Mouse (Mus musculus): ENCODE measurements around the gene Arhgap21.
A peak's percentile ranks its signal among the peaks of the same experiment; 100 is the strongest.

The Arhgap21 gene

GRCm38 (mm10) chr2:20894100-20894690 is 74.5 kb downstream of the Arhgap21 start:
- no peak for DNase-seq (ENCODE audit: low spot score)

GRCm38 (mm10) chr2:20888751-20889150 is 79.9 kb downstream of the Arhgap21 start:
- no peak for DNase-seq (ENCODE audit: low spot score)

- DNase-seq (ENCODE audit: low spot score), result peak; percentile 32
Observed at GRCm38 (mm10) chr2:20883288-20883687, 85.4 kb downstream of the Arhgap21 start.

GRCm38 (mm10) chr2:20879877-20880605 is 88.6 kb downstream of the Arhgap21 start:
- no peak for DNase-seq (ENCODE audit: low spot score)

GRCm38 (mm10) chr2:20874621-20875020 is 94.1 kb downstream of the Arhgap21 start:
- DNase-seq (ENCODE audit: low spot score), result no peak

- DNase-seq (ENCODE audit: low spot score), result no peak
Observed at GRCm38 (mm10) chr2:20869212-20869965, 99.3 kb downstream of the Arhgap21 start.

GRCm38 (mm10) chr2:20868052-20868451 is 100.6 kb downstream of the Arhgap21 start:
- no peak for DNase-seq (ENCODE audit: low spot score)

- no peak for DNase-seq (ENCODE audit: low spot score)
Observed at GRCm38 (mm10) chr2:20865795-20866194, 102.9 kb downstream of the Arhgap21 start.

GRCm38 (mm10) chr2:20864569-20864968 is 104.1 kb downstream of the Arhgap21 start:
- DNase-seq (ENCODE audit: low spot score), result no peak

GRCm38 (mm10) chr2:20860756-20861155 is 107.9 kb downstream of the Arhgap21 start:
- no peak for DNase-seq (ENCODE audit: low spot score)

- DNase-seq (ENCODE audit: low spot score), result no peak
Observed at GRCm38 (mm10) chr2:20849346-20849745, 119.3 kb downstream of the Arhgap21 start.

- no peak for DNase-seq (ENCODE audit: low spot score)
Observed at GRCm38 (mm10) chr2:20831608-20832406, 136.9 kb downstream of the Arhgap21 start.

- DNase-seq (ENCODE audit: low spot score), result no peak
Observed at GRCm38 (mm10) chr2:20830882-20831281, 137.8 kb downstream of the Arhgap21 start.

GRCm38 (mm10) chr2:20826258-20826657 is 142.4 kb downstream of the Arhgap21 start:
- DNase-seq (ENCODE audit: low spot score), result no peak

GRCm38 (mm10) chr2:20818226-20818625 is 150.5 kb downstream of the Arhgap21 start:
- DNase-seq (ENCODE audit: low spot score), result no peak

- no peak for DNase-seq (ENCODE audit: low spot score)
Observed at GRCm38 (mm10) chr2:20813986-20814385, 154.7 kb downstream of the Arhgap21 start.

- peak; percentile 18 for DNase-seq (ENCODE audit: low spot score)
Observed at GRCm38 (mm10) chr2:20811506-20811905, 157.2 kb downstream of the Arhgap21 start.

GRCm38 (mm10) chr2:20801236-20801890 is 167.3 kb downstream of the Arhgap21 start:
- no peak for DNase-seq (ENCODE audit: low spot score)

All from layer of hippocampus, adult 11-12 months (tissue).